Comparison of ENCODE assay signal across 21 mouse cellular contexts in the genomic region with DNA sequence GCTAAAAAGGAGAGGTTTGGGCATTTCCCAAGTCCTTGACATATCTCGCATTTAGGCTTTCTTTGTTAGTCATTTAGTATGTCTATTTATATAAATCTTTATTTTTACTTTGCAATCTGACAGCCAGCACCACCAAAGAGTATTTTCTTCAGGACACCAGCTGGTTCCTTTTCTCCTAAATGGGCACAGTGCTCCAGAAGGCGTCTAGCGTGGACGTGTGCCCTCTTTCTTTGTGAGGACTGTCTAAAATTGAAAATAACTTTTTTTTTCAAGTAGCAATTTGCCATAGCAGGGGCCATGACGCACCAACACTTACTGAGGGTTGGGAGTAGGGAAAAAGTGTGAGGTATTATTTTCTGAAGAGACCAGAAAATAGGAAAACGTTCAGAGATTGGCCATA.
"Had no signal": no experiment of that assay in that cellular context is flagged by ENCODE, and none has a peak within 500 bp of the region (broad histone marks: within the 10 kb centered on the region; RNA-seq: fewer than 3 reads in every experiment).

No protein-coding gene starts in this region.

- H3K27me3 ChIP-seq: limb, embryonic 12.5 days; limb, embryonic 15.5 days; midbrain, embryonic 12.5 days; neural tube, embryonic 13.5 days had no signal

- H3K4me2 ChIP-seq: limb, embryonic 12.5 days; limb, embryonic 15.5 days; liver, embryonic 11.5 days; lung, embryonic 14.5 days; midbrain, embryonic 12.5 days; neural tube, embryonic 13.5 days had no signal

- DNase-seq: kidney, adult 18-20 months; kidney, adult 9 months; kidney, postnatal 14 days; kidney, postnatal 4 days; liver, postnatal 0 days; lung, embryonic 14.5 days; retina, postnatal 1 day; right cerebral cortex, postnatal 14 days; right cerebral cortex, postnatal 4 days; thymus, postnatal 36 days had no signal

- H3K9me3 ChIP-seq: limb, embryonic 12.5 days; limb, embryonic 15.5 days; midbrain, embryonic 12.5 days; neural tube, embryonic 13.5 days had no signal

- H3K36me3 ChIP-seq: limb, embryonic 12.5 days; limb, embryonic 15.5 days; midbrain, embryonic 12.5 days; neural tube, embryonic 13.5 days had no signal

- ATAC-seq: liver, postnatal 0 days; lung, postnatal 0 days; midbrain, embryonic 16.5 days had no signal

- H3K4me1 ChIP-seq: limb, embryonic 12.5 days; limb, embryonic 15.5 days; midbrain, embryonic 12.5 days; neural tube, embryonic 13.5 days had no signal

- H3K27ac ChIP-seq: limb, embryonic 12.5 days; limb, embryonic 15.5 days; liver, embryonic 14.5 days; macrophage; midbrain, embryonic 12.5 days; neural tube, embryonic 13.5 days; stomach, postnatal 0 days had no signal

- H3K4me3 ChIP-seq: limb, embryonic 12.5 days; limb, embryonic 15.5 days; midbrain, embryonic 12.5 days; myocyte; neural tube, embryonic 13.5 days had no signal

- H3K9ac ChIP-seq: limb, embryonic 12.5 days; limb, embryonic 15.5 days; liver, embryonic 14.5 days; liver, postnatal 0 days; lung, embryonic 14.5 days; midbrain, embryonic 12.5 days; neural tube, embryonic 13.5 days had no signal
